Mouse (Mus musculus) CH12.LX (cell line): Measurements from ENCODE around the gene 1700028J19Rik. TPM values are rescaled to one million over a fixed set of nuclear protein-coding genes. Genes with fewer than 3 reads are reported as not detected.

Experiments
- DNase-seq: peaks from one replicate; pipeline ENCODE4 v3.0.0-alpha.2; 2013; ENCODE audit errors: extremely low read depth
- H3K27ac ChIP-seq: 2 replicates; pipeline ENCODE4 v1.5.1; 2012; ENCODE audit warnings: low read depth, mild to moderate bottlenecking, control low read depth, moderate library complexity; ENCODE audit not compliant: insufficient read depth
- H3K27me3 ChIP-seq: replicated peaks from 2 replicates; pipeline ENCODE3; 2012; ENCODE audit warnings: inconsistent platforms
- H3K36me3 ChIP-seq, 2 experiments: replicated peaks in 1 of 2; 2 replicates each; pipeline versions ENCODE3 to v1.6.1; 2012; ENCODE audit warnings: inconsistent platforms in 1 of 2, low read length in 1 of 2, mild to moderate bottlenecking in 1 of 2, mixed read lengths in 1 of 2, moderate library complexity in 1 of 2; ENCODE audit not compliant: control insufficient read depth in 1 of 2, insufficient read depth in 1 of 2
- H3K4me1 ChIP-seq, 2 experiments: 2 replicates each; pipeline ENCODE4 v1.6.1; 2012; ENCODE audit warnings: inconsistent platforms in 1 of 2, moderate library complexity in 1 of 2; ENCODE audit not compliant: insufficient read depth in 2 of 2, control insufficient read depth in 1 of 2
- H3K4me2 ChIP-seq: 2 replicates; pipeline ENCODE4 v1.6.1; 2012; ENCODE audit warnings: low read depth, mild to moderate bottlenecking, control low read depth; ENCODE audit not compliant: poor library complexity, insufficient read depth, severe bottlenecking
- H3K4me3 ChIP-seq, 3 experiments: fragments of 150-350 bp in 1 of 3; sonication (generic) in 1 of 3; replicated peaks in 1 of 3; 2 replicates each; pipeline versions ENCODE3 to v1.5.1; 2011 to 2012; ENCODE audit warnings: low read depth in 2 of 3, low read length in 2 of 3, mild to moderate bottlenecking in 2 of 3, moderate library complexity in 2 of 3, control low read depth in 1 of 3, improper control_type of control experiment in 1 of 3, inconsistent platforms in 1 of 3, mixed read lengths in 1 of 3; ENCODE audit not compliant: poor library complexity in 1 of 3
- H3K79me2 ChIP-seq: replicated peaks from 2 replicates; pipeline ENCODE4 v1.6.1; 2012; ENCODE audit warnings: mild to moderate bottlenecking, moderate library complexity; ENCODE audit not compliant: control insufficient read depth, poor library complexity, insufficient read depth, severe bottlenecking; ENCODE audit errors: extremely low read depth
- H3K9ac ChIP-seq: 2 replicates; pipeline ENCODE4 v1.6.1; 2012; ENCODE audit warnings: low read depth, mild to moderate bottlenecking, control low read depth, moderate library complexity; ENCODE audit not compliant: insufficient read depth
- H3K9me3 ChIP-seq: replicated peaks from 2 replicates; pipeline ENCODE3; 2012; ENCODE audit warnings: low read length, inconsistent platforms, mixed read lengths
- BHLHE40 ChIP-seq: IDR thresholded peaks from 2 replicates; pipeline ENCODE4 v1.6.1; 2011; ENCODE audit warnings: mild to moderate bottlenecking, low read depth, low read length, improper control_type of control experiment
- CHD1 ChIP-seq: IDR thresholded peaks from 2 replicates; pipeline ENCODE4 v1.6.1; 2012; ENCODE audit warnings: low read depth, low read length, improper control_type of control experiment, inconsistent platforms
- ELF1 ChIP-seq: IDR thresholded peaks from 2 replicates; pipeline ENCODE4 v1.6.1; 2014; ENCODE audit warnings: low read depth, mild to moderate bottlenecking, inconsistent platforms, low read length, improper control_type of control experiment
- ETS1 ChIP-seq: conservative IDR thresholded peaks from 2 replicates; pipeline ENCODE4 v1.6.1; 2012; ENCODE audit warnings: low read depth, mild to moderate bottlenecking, inconsistent platforms, low read length, improper control_type of control experiment, moderate library complexity
- HCFC1 ChIP-seq: IDR thresholded peaks from 2 replicates; pipeline ENCODE4 v1.6.1; 2012; ENCODE audit warnings: low read depth, mild to moderate bottlenecking, inconsistent platforms, low read length, improper control_type of control experiment
- IRF4 ChIP-seq: IDR thresholded peaks from 2 replicates; pipeline ENCODE4 v1.6.1; 2014; ENCODE audit warnings: low read depth, mild to moderate bottlenecking, inconsistent platforms, low read length, improper control_type of control experiment
- KAT2A ChIP-seq: IDR thresholded peaks from 2 replicates; pipeline ENCODE4 v1.6.1; 2012; ENCODE audit warnings: low read length, improper control_type of control experiment, inconsistent platforms; ENCODE audit not compliant: insufficient replicate concordance
- MAZ ChIP-seq: IDR thresholded peaks from 2 replicates; pipeline ENCODE4 v1.6.1; 2012; ENCODE audit warnings: low read depth, mild to moderate bottlenecking, inconsistent platforms, low read length, improper control_type of control experiment, moderate library complexity
- MXI1 ChIP-seq: IDR thresholded peaks from 2 replicates; pipeline ENCODE4 v1.6.1; 2011; ENCODE audit warnings: mild to moderate bottlenecking, low read depth, low read length, improper control_type of control experiment
- NELFE ChIP-seq: IDR thresholded peaks from 2 replicates; pipeline ENCODE4 v1.6.1; 2011; ENCODE audit warnings: low read depth, low read length, improper control_type of control experiment
- POLR2AphosphoS2 ChIP-seq: IDR thresholded peaks from 2 replicates; pipeline ENCODE4 v1.6.1; 2011; ENCODE audit warnings: low read depth, low read length, improper control_type of control experiment
- RCOR1 ChIP-seq: conservative IDR thresholded peaks from 2 replicates; pipeline ENCODE4 v1.6.1; 2012; ENCODE audit warnings: low read depth, mild to moderate bottlenecking, inconsistent platforms, low read length, improper control_type of control experiment
- TBP ChIP-seq: conservative IDR thresholded peaks from 2 replicates; pipeline ENCODE4 v1.6.1; 2011; ENCODE audit warnings: low read depth, low read length, improper control_type of control experiment
- UBTF ChIP-seq: IDR thresholded peaks from 2 replicates; pipeline ENCODE4 v1.6.1; 2012; ENCODE audit warnings: low read depth, mild to moderate bottlenecking, inconsistent platforms, low read length, improper control_type of control experiment, moderate library complexity
- ZKSCAN1 ChIP-seq: IDR thresholded peaks from 2 replicates; pipeline ENCODE4 v1.6.1; 2012; ENCODE audit warnings: low read depth, inconsistent platforms, low read length, improper control_type of control experiment, borderline replicate concordance
- ZMIZ1 ChIP-seq: IDR thresholded peaks from 2 replicates; pipeline ENCODE4 v1.6.1; 2012; ENCODE audit warnings: low read depth, mild to moderate bottlenecking, inconsistent platforms, low read length, improper control_type of control experiment
- ZNF384 ChIP-seq: IDR thresholded peaks from 2 replicates; pipeline ENCODE4 v1.6.1; 2012; ENCODE audit warnings: low read depth, low read length, improper control_type of control experiment, inconsistent platforms
- dilution Hi-C: fragments of 300-500 bp; cut with MboI; formaldehyde crosslinking; loops from 2 replicates; pipeline ENCODE4 v1.14.3; 2020; ENCODE audit warnings: low sequenced_read_pairs; ENCODE audit not compliant: extremely low pct_unique_long_range_greater_than_20kb, extremely low pct_ligation_motif_present
- in situ Hi-C: fragments of 300-500 bp; cut with MboI; formaldehyde crosslinking; loops from 3 replicates; pipeline ENCODE4 v1.14.3; 2019; ENCODE audit warnings: low sequenced_read_pairs, low pct_ligation_motif_present, low pct_unique_long_range_greater_than_20kb, mixed read lengths
- polyA plus RNA-seq: library from polyadenylated mRNA; unstranded; fragments of >175 nt; gene quantifications from 2 replicates; pipeline ENCODE4 v1.2.1, GENCODE M21; 2012; ENCODE audit warnings: low read depth; ENCODE audit not compliant: insufficient read length
- total RNA-seq, 2 experiments: library from RNA; depleted of rRNA; stranded (reverse); fragments of 300-350 nt in 1 of 2; fragments of >200 nt in 1 of 2; gene quantifications; 2 replicates each; pipeline ENCODE4 v1.2.3; 2012 to 2014

The 1700028J19Rik gene
- total and polyA plus RNA-seq, 3 experiments, result 0.25 to 0.86 (median 0.44) TPM

DNA sequence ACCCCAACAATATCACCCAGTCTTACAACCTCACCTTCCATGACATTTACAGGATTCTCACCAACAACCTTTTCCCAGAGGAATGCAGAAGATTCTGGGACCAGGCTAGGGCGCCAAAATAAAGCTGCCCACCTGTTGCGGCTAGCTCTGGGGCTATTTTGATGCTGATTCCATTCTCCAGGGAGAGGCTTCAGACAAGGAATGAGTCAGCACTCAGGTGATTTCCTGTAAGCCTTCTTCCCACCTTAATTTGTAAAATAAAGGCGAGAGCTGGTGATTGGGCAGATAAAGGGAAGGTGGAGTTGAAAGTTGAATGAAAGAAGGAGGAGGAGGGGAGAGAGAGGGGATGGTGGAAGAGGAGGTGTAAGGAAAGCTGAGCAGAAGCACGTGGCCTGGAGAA is 44.9 kb upstream of the 1700028J19Rik start:
- TF ChIP-seq BHLHE40, result peak; percentile 44
- no peak for TF ChIP-seq RCOR1
- TF ChIP-seq POLR2AphosphoS2, result no peak
- TF ChIP-seq NELFE, result no peak
- Histone ChIP-seq H3K4me3 (no peak overlapping the region), H3K9ac (no peak overlapping the region), H3K4me2 (no peak overlapping the region), H3K9me3 (peaks cover 9% of the 10 kb centered on the region), H3K36me3 (no peaks in the 10 kb centered on the region), H3K4me1 (peaks cover 0 to 9% of the 10 kb centered on the region in 2 experiments; a peak in 2 of 4 replicates), H3K27me3 (peaks cover 25% of the 10 kb centered on the region), H3K79me2 (no peaks in the 10 kb centered on the region), H3K27ac (no peak overlapping the region)
- in situ Hi-C loops, result no loop called here
- dilution Hi-C loops, result no loop called here
- DNase-seq, result no peak

- DNase-seq, result no peak
- no peak overlapping the region for H3K27ac ChIP-seq
- no peaks in the 10 kb centered on the region for H3K79me2 ChIP-seq
- dilution Hi-C loops, result no loop called here
- H3K9ac ChIP-seq, result no peak overlapping the region
- peaks cover 0 to 9% of the 10 kb centered on the region in 2 experiments; a peak in 2 of 4 replicates for H3K4me1 ChIP-seq
- no peak overlapping the region for H3K4me2 ChIP-seq
- peaks cover 5% of the 10 kb centered on the region for H3K9me3 ChIP-seq
- no peaks in the 10 kb centered on the region for H3K36me3 ChIP-seq
- no peak overlapping the region for H3K4me3 ChIP-seq
- in situ Hi-C loops, result no loop called here
- TF ChIP-seq CHD1 (no peak), MAZ (no peak), UBTF (no peak), ETS1 (no peak), ZMIZ1 (no peak), MXI1 (no peak), IRF4 (no peak), KAT2A (no peak), ELF1 (no peak), HCFC1 (no peak), ZKSCAN1 (no peak), RCOR1 (no peak), TBP (no peak), ZNF384 (no peak), BHLHE40 (no peak)
- H3K27me3 ChIP-seq, result peaks cover 22% of the 10 kb centered on the region
Observed at GRCm38 (mm10) chr7:44290986-44291385, 44.5 kb upstream of the 1700028J19Rik start.
